Mouse (Mus musculus): ENCODE results near the gene Clcn5.

GRCm38 (mm10) chrX:7279722-7280121 is 39.4 kb downstream of the Clcn5 start:
- TF ChIP-seq POLR2A (IDR thresholded peaks at IDR 0.05; ENCODE audit: borderline replicate concordance, insufficient read depth, low read length) (no peak), CTCF (IDR thresholded peaks at IDR 0.05; ENCODE audit: borderline replicate concordance, insufficient read depth, low read depth, low read length) (no peak)
